Mouse (Mus musculus) urinary bladder, adult 2 months (tissue): Measurements from ENCODE around the gene Tlr4. TPM values are rescaled to one million over a fixed set of nuclear protein-coding genes. Genes with fewer than 3 reads are reported as not detected.

ENCODE experiments used
- DNase-seq: peaks from one replicate; pipeline ENCODE4 v3.0.0; 2022; ENCODE audit warnings: low spot score
- polyA plus RNA-seq: library from polyadenylated mRNA; depleted of rRNA; stranded (reverse); fragments of >200 nt; gene quantifications from 2 replicates; pipeline ENCODE4 v1.2.3, GENCODE M21; 2012; rRNA removed

The Tlr4 gene
- polyA plus RNA-seq: 6.3 and 7.2 TPM in 2 replicates

DNA sequence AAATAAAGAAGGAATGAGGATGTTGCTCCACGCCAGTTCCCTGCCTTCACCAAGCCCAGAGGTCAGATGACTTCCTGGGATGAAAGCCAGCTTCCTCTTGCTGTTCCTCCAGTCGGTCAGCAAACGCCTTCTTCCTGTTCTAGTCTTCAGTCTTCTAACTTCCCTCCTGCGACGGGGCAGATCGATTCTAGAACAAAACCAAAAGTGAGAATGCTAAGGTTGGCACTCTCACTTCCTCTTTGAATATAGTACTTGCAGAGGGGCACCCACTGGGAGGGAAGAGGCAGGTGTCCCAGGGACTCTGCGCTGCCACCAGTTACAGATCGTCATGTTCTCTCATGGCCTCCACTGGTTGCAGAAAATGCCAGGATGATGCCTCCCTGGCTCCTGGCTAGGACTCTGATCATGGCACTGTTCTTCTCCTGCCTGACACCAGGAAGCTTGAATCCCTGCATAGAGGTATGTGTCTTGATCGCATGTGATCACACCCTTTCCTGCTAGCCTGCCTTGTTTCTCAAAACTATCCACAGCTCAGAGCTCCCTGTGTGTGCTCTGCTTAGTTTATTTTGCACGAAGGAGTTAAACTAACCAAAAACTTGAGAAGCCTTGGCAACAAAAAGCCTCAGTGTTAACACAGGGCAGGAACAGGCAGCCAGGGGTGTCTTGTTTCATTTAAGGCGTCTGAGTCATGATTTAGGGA, at the start of gene Tlr4:
TSS of gene Tlr4 (plus strand) at position 122 of the 700 bp plus-strand sequence.
- DNase-seq: peak; percentile 39

DNA sequence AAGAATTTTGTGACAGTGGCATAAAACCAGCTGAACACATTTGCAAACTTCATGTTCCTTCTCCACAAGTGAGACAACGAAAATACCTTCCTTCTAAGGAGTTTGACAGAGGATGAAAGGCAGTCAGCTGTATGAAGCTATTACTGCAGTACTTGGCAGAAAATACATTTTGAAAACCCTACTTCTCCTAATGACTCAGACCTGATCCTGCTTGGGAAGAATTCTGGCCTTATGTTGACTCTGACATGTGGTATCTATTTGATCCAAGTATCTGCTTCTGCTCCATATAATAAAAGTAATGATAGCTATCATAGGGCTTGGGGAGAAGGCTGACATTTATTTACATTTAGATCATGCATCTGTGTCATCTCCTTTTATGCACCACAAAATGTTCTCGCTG, 33.1 kb upstream of the Tlr4 start:
- DNase-seq: no peak

DNA sequence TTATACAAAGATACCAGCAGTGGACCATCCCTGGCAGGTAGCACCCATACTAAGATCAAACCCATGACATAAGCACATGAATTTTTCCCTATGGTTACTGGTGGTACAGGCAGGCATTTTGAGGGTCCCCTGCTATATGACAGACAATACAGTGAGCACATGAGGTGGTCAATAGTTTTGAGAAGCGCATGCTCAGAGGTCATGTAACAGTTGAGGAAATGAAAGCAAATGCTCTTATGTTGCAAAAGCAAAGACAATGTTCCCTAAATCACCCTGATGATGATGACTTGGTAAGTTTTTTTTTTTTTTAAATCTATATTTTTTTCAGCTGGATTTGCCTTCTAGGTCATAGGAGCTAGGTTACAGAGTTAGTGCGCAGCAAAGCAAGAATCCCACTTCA, 30.7 kb upstream of the Tlr4 start:
- no peak for DNase-seq

DNA sequence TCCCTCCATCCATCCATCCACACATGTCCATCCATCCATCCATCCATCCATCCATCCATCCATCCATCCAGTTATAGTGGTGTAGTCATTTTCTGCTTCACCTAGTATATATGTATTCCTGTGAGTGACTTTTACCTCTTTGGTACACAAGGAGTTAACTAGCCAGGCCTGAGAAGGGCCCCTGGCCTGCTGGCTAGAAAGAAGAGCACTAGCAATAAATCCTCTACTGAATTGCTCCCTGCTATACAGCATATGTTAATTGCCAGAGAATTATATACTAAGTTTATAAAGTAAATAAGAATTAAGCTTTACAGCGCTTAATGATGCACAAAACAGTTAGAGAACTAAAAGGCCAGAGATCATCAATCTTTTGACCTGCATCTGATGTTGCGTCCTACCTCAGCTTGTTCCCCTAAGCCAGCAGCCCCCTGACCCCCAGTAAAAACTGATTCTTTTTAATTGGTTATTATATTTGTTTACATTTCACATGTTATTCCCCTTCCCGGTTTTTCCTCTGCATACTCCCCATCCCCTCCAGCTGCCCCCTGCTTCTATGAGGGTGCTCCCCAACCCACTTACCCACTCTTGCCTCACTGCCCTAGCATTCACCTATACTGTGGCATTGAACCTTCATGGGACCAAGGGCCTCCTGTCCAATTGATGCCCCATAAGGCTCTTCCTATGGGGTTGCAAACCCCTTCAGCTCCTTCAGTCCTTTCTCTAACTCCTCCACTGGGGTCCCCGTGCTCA, 22.7 kb upstream of the Tlr4 start:
- DNase-seq: no peak

DNA sequence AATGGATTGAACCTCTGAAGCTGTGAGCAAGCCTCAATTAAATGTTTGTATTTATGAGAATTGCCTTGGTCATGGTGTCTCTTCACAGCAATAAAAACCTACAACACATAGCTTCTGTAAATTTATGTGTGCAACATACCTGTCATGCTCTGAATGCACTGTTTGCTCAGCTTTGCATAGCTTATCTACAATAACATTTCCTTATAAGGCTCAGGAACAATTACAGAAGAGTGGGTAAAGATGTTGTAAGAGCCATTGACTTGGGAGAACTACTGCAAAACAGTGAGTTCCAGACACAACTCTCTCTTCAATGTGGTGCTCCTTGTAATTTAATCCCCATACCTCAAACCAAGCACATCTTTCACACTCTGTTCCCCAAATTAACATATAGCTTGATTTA, 21.6 kb upstream of the Tlr4 start:
- DNase-seq: no peak

DNA sequence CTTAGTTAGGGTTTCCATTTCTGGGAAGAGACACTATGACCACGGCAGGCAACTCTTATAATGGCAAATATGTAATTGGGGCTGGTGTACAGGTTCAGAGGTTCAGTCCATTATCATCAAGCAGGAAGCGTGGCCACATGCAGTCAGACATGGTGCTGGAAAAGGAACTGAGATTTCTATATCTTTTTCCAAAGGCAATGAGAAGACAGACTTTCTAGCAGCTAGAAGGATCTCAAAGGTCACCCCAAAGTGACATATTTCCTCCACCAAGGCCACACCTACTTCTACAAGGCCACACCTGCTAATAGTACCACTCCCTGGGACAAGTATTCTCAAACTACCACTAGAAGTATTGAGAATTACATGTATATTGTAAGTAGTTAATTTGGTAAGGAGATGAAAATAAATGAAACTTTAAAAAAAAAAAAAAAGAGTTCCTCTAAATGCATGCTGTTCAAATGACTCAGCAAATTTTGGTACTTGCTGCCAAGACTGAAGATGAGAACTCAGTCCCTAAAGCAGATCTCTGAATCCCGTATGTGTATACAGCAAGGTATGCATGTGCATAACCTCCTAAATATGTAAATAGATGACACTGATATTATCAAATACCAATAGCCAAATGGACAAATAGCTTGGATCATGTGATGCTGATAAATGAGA, 10.9 kb upstream of the Tlr4 start:
- DNase-seq: no peak

DNA sequence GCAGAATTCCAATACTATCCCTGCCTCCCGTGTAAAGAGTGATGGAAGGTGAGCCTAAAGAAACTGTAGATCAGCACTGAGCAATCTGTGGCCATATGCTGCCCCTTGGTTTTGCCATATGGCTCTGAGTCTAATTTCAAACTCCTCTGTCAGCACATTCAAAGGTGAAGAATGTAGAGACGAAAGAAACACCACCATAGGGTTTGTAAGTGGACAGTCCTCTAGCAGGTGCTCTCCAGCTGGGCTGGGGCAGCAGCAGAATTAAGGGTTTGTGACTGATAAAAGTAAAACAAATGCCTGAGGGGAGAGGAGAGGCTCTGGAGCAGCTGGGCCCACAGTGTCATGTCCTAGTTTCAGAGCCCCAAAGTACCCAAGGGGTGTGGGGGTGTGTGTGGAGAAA, 6.2 kb upstream of the Tlr4 start:
- no peak for DNase-seq

DNA sequence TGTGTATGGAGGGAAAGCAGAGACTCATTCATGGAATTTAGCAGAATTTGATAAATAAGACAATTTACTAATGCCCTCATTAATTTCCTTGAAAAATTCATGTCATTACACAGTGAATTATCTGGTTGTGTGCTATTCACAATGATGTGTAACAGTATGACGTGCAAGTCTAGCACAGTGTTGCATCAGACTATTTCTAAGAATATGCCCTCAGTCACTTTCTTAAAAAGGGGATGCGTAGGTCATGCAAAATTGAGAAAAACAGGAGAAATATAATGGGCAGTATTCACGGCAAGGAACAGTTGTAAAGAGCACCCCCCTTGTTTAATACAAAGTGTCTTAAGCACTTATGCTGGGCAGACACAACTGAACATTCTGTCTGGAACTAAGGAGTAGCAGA, 5.6 kb upstream of the Tlr4 start:
- DNase-seq: no peak

DNA sequence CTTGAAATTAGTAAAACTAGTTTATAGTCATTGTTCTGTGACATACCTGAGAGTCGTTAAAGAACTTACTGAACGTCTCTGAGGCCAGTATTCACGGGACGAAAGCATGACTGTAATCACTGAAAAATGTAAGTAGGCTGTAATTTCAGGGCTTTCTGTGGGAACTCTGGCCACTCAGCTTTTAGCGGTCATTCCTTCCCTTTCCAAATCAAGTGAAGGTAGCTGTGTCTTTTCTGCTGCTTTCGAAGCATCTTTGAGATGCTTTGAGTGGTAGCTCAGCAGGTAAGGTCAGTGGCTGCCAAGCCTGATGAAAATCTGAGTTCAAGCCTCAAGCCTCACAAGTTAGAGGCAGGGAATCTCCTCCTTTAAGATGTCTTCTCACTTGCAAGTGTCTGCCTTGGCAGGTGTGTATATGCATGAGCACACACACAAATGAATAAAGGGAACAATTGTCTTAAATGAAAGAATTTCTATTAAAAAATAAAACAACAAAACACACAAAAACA, 832 bp downstream of the Tlr4 start:
- DNase-seq: no peak

DNA sequence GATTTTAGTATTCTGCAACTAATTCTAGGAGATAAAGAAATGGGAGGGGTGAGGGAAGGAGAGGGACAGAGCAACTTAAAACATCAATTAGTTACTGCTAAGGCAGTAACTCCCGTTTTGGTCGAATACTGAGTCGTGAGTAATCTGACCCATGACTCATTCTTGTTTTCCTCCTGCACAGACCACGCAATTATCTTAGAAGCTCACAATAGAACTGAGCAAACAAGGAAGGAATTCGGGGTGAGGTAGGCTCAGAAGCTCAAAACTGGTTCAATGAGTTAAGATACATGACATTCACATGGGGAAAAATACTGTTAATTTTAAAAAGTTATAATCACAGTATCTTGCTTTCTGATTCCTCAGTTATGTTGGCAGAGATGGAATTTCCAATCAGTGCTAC, 1.3 kb downstream of the Tlr4 start:
- DNase-seq: no peak

DNA sequence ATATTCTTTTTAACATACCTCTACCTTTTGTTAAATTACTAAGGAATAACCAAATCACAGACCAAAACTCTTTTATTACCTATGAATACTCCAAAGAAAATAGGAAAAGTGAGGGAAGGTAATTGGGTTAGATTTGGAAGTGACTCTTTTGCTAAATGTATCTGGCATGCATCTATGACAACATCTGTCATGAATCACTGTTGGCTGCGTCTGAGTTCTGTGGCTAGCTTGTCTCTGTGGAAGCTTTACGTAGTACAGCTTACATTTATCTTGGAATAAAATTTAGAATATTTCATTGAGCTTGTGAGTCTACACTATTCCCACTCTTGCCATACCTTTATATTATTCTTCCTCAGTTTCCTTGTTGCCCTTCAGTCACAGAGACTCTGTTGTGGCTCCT, 10.7 kb downstream of the Tlr4 start:
- no peak for DNase-seq

DNA sequence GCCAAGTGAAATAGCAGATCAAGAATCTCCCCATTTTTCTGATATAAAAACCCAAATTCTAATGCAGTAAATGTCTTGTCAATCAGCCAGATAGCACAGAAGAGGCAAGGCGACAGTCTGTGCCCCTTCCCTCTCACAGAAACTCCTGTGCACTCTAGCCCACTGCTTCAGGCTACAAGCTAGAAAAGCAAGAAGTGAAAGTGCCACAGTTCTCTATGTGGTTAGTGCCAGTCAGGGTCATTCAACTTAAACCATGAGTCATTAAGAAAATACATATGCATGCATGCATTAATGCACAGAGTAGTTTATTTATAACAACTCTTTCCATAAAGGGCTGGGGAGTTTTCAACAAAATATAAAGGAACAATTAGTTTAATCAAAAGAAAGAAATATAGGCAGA, 15.9 kb downstream of the Tlr4 start:
- no peak for DNase-seq

DNA sequence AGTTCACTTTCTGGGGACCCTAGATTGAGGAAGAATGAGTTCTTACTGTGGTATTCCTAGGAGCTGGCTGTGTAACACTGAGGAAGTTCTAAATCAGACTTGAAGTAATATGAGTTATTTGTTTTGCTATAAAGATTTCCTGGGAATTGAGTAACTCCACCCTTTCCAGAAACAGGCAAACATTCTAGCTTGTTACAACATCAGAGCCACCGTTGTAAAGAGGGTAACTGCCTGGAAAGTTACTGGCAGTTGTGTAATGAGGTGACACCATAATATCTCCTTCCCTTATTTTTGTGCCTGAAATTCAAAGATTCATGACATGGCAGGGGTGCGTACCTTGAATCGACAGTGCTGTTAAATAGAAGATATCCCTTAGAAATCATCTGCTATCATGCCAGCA, 24.6 kb downstream of the Tlr4 start:
- DNase-seq: no peak

DNA sequence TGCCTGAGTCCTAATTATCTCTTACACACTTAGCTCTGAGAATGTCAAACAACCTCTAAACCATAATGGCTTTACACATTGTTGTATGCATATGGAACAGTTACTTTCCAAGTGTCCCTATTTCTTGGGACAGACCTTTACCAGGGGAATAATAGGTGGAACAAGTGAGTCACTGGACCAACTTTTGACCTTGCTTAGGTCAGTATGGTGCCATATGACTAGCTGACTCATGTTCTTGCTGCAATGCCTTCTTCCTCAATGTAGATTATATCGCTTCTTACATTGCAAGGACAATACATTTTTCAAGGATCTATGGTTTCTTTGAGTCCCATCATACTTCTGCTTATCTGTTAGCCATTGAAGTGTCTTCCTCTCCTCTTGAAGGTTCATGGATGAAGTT, 29.6 kb downstream of the Tlr4 start:
- DNase-seq: no peak

DNA sequence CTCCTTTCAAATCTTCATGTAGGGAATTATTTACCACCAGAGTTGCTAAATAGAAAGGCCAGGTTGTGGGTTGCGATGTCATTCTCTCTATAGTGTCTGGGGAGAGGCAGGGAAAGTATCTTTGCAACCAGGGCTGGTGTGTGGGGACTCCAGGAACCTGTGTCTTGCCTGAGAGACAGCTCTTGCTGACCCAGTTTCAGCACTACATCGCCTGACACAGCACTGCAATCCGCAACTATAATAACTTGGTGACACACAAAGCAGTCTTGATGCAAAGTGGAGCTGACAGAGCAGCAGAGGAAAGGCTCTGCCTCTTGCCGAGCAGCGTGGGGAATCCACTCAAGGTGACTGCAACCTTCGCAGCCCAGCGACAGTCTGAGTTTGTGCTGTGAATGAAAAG, 42.5 kb downstream of the Tlr4 start:
- DNase-seq: no peak

DNA sequence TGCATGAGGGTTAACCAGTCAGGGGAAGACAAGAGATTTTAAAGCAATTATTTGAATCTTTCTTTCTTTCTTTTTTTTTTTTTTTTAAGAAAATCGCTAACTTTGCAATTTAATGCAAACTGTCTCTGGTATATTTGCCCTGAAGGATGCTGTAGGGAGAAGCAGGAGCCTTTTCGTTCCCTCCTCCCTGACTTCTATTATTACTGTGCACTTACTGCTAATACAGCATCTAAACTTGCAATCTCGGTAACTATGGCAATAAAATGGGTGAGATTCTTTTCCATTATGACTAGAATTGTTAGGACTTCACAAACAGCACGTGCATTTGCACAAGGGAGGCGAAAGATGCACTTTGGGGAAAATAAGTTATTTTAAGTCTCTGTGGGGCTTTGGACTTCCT, 44.6 kb downstream of the Tlr4 start:
- DNase-seq: no peak

DNA sequence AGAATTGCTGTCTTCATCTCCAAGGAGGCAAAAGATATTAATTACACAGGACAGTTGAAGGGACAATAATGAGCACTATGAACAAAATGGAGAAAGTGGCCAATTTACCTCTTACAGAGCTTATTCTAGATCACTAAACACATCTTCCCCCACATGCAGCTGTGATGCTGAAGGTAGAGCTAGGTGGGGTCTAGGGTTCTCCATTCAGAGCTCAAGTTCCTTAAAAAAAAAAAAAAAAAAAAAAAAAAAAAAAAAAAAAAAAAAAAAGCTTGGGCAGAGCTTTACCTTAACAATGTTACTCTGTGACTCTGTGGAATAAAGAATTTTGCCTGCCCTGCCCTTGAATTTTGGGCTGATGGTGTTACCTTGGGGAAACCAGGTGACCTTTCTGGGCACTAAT, 46.0 kb downstream of the Tlr4 start:
- DNase-seq: no peak

DNA sequence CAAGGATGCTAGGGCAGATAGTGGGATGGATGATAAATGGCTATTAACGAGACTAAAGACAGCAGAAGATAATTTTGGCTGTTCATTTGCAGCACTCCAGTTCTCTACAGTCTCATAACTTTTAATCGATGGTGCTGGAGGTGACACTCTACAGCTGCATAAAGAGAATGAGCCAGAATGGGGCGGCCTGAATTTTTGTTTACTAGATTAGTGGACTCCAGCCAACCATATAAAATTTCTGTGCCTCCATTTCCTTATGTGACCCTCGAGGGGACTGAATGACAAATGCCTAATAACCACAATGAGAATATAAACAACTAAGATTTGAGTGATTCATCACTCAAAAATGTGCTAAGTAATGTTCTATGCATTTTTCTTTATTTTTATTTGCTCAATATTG, 48.4 kb downstream of the Tlr4 start:
- no peak for DNase-seq

DNA sequence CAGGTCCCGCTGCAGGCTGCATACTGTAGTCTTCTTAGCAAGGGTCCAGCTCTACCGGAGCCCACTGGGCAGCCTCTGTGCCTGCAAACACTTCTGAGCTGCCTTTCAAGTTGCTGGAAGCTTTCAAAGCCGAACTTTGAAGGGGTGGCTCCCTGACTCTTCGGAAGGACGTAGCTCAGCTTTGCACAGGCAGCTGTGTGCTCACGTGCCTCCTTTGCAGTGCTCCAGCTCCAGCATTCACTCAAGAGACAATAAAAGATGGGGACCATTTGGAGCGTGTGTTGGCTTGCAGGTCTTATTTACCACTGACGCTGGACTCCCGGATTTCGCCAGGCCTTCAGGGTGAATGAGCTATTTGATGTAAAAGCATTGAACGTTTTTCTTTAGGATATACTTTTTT, 50.2 kb downstream of the Tlr4 start:
- no peak for DNase-seq

DNA sequence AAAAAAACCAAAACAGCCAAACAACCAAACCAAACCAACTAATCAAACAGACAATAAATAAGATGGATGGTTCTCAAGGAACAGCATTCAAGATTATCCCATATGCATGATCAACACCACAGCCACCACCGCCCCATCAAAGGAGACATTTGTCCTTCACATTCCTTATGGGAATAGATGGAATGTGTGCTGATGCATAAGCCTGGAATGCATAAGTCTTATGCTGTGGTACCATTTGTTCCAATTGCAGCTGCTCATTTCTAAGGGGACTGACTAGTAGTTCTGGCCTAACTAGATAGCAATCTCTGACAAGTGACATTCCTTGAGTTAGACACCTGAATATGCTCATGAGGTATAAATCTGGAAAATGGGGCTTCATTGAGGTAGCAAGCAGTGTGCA, 54.1 kb downstream of the Tlr4 start:
- no peak for DNase-seq

DNA sequence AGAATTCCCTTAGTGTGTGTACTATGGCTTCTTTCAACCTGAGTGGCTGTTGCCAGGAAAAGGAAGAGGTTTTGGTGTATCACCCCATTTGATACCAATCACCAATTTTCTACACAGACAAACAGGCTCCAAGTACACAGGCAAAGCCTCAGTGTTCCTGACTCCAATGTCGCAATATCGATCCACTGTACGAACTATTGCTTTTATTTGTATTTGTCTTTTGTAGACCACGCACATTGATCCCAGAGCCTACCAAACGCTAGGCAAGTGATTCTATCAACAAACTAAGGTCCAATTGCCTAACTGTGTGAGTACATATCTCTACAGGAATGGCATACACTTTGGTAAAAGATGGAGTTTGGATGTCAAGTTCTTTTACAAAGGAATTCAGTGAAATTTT, 55.9 kb downstream of the Tlr4 start:
- no peak for DNase-seq

DNA sequence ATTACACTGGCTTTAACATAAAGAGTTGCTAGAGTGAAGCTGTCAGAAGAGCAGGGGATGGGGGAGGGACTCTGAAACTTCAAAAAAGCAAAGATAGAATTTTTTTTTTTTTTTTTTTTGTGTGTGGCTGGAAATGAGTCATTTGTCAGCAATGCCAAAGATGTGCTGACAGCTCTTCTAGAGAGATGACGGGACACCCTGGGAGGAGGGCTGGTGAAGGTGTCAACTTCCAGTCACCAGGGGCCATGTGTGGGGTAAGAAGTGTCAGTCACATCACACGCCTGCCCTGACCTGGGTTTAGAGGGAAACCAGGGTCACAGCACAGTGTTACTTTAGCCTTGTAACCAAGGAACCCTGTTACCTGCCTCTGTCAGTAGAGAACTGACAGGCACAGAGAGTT, 67.2 kb downstream of the Tlr4 start:
- no peak for DNase-seq

DNA sequence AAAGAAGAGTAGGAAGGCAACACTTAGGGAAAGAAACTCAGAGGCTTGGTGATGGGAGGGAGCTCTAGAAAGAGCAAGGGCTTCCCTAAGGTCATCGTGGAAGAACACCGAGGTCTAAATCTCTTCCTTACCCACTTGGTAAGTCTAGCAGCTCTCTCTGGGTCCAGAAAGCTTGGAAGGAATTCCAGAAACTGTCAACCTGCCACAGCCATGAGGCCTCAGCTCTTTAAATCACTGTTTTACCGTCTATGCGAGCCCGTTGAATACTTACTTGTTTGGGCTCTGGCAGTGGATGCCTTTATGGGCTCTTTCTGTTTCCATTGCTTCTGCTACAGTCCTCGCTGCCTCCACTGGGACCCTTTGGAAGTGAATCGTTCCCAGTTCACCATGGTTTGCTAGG, 67.6 kb downstream of the Tlr4 start:
- no peak for DNase-seq
